Mouse (Mus musculus) kidney, adult 2 months (tissue): ENCODE results near the gene Trarg1.

Experiments
- CTCF ChIP-seq: fragments of 200-500 bp; conservative IDR thresholded peaks from 2 replicates; pipeline ENCODE4 v1.5.1; 2011; ENCODE audit warnings: low read depth, mild to moderate bottlenecking, control low read depth, low read length, moderate library complexity, mixed read lengths; ENCODE audit not compliant: insufficient read depth, insufficient read length
- POLR2A ChIP-seq: fragments of 200-500 bp; IDR thresholded peaks from one replicate; pipeline ENCODE4 v1.6.1; 2011; ENCODE audit warnings: low read depth, low read length, control low read depth

DNA sequence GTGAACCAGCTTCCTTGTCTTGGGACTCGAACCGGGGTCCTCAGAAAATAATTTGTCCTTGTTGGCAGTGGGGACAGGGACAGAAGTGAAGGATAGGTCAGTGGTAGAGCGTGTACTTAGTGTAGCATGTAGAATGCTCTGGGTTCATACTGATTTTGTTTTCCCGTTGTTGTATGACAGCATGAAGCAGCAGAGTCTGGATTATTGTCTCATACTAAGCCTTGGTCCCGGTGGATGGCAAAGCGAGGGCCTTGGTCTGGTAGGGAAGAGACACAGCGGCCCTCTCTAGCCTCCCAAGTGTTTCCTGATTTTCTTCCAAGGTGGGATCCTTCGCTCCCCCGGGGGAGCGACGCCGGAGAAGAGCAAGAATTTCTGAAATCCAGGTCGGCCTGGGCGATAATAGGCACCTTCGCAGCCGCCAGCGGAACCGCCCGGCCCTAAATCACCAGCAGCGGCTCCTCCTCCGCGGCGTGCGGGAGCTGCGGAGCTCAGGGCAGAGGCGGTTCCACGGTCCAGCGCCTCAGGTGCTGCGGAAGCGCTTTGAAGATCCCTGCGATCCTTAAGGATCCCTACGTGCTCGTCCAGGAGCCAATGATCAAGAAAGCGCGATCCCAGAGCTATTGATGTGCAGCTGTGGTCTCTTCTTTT is 13.5 kb upstream of the Trarg1 start:
- no peak for TF ChIP-seq CTCF
- no peak for TF ChIP-seq POLR2A
